Mouse (Mus musculus) 416B (cell line): Measurements from ENCODE around the gene Slc35e1.

Source experiments
- DNase-seq: peaks from one replicate; pipeline ENCODE4 v3.0.0; 2011; ENCODE audit warnings: low read depth

Slc35e1 gene

DNA sequence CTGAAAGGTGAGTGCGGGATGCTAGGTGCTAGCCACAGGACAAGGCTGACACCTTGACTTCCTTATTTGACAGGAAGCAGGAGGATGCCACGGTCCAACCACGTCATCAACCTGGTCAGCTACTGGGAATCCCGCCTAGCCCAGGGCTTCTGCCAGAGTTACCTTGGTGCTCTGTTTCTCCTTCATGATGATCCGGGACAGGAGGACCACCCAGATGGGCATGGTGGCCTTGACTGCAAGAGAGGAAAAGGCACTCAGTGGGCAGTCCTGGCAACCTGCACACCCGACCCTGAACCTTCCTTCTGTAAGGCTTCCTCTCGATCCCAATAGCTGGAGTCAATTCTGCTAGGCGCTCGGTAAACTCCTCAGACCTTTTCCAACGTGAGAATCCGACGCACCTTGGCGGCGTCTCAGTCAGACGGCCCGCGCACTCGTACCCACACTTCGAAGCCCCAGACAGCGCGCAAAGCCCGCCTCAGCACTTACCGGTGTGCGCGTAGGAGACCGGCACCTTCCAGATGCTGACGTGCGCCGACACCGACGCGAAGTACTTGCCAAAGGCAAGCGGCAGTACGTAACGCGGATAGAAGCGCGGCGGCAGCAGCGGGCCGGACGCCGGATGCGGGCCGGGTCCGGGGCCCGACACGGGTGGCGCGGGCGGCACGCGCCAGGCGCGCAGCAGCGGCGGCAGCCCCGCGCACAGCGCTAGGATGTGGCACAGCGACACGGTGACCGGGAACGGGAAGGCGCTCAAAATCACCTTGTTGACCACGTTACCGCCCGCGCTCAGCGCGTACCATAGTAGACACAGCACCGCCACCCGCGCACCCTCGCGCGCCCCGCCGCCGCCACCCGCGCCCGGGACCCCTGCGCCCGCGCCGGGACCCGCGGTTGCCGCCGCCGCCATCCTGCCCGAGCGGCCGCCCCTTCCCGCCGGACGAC is at the start of gene Slc35e1:
Gene Slc35e1, minus strand, starts transcription at position 935 of the 942 bp plus-strand sequence.
- peak; percentile 44 for DNase-seq

GRCm38 (mm10) chr8:72539234-72539633 is 46.8 kb upstream of the Slc35e1 start:
- peak; percentile 77 for DNase-seq

- no peak for DNase-seq
These were observed 42.5 kb upstream of the Slc35e1 start for GRCm38 (mm10) chr8:72534888-72535287.

DNA sequence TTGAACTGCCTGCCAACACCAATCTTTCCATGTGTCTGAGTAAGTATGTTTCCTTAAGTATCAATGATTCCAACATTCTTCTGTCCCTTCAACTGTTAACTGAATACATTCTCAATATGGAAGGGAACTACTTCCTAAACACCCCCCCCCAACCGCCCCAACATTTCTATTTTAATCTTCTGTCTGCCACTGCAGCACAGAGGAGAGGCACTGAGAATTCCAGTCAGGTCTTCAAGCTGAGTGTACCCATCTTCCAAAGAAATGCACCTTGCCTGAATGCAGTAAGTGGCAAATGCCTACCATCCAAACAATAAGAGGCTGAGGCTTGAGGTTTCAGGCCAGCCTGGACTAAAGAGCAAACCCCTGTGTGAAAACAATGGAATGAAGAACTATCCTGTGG is 39.7 kb upstream of the Slc35e1 start:
- no peak for DNase-seq

DNA sequence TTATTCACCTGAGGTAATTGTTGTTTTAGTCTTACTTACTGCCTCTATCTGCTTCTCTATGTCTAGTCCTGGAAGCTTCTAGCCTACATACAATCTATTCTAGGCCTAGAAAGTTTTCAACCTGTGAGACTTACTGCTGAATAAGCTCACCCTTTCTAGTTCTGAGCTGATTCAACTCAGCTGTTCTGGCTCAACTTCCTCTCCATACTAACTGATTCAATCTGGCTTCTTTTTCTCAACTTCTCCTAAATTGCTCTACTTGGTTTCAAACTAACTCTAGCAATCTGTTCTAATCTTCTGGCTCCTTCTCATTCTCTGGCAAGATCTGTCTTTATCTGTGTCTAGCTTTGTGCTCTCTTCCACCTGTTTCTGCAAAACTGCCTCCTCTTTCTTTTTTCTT is 29.5 kb upstream of the Slc35e1 start:
- DNase-seq, result peak; percentile 52

GRCm38 (mm10) chr8:72517421-72517988 is 25.1 kb upstream of the Slc35e1 start:
- no peak for DNase-seq

DNA sequence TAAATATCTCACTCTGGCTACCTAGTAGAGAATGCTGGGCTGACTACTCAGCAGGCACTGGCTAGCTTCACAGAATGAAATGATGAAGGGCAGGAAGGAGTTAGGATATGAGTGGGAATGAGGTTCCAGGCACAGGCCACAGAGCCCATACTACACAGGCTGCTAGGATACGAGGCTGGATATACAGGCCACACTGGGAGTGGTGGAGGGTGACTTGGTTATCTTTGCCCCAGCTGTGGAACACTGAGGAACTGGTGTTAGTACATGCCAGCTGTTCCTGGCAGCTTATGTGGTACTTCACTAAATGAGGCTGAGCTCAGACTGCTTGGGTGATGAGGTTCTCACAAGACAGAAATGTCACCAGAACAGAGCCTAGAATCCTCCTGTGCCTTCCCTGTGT is 20.7 kb upstream of the Slc35e1 start:
- DNase-seq, result no peak

DNA sequence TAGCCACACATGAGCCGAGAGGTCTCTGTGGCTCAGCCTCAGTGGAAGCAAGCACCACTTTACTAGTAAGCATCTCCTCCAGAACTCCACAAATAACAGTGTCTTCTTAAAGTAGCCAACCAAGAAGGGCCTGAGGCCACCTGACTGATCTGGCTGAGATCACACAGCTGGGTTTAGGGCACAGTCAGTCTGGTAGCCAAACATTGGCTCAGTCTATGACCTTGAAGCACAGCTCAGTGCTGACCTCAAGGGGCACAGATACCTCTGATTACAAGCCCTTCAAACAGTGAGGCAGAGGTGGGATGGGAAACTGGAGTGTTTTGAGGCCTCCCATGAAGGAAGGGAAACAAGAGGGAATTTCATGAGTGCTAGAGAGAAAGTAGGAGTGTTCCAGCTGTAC is 20.2 kb upstream of the Slc35e1 start:
- no peak for DNase-seq

DNA sequence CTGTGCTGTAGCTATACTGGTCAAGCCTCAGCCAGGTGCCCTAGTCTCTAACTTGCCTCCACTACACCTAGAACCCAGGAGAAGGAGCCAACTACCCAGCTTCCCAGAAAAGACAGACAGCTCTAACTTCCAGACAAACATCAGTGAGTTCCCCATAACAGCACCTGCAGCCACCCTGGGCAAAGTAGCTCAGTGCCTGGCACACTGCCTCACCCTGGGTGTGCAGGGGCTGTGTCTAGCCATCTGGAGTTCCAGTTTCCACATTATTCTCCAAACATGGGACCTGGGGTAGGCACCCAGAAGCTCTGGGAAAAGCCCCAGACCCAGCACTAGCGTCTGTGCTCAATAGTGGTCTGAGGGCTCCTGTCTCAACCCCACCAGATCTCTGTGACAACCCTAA is 15.1 kb upstream of the Slc35e1 start:
- DNase-seq, result no peak

DNA sequence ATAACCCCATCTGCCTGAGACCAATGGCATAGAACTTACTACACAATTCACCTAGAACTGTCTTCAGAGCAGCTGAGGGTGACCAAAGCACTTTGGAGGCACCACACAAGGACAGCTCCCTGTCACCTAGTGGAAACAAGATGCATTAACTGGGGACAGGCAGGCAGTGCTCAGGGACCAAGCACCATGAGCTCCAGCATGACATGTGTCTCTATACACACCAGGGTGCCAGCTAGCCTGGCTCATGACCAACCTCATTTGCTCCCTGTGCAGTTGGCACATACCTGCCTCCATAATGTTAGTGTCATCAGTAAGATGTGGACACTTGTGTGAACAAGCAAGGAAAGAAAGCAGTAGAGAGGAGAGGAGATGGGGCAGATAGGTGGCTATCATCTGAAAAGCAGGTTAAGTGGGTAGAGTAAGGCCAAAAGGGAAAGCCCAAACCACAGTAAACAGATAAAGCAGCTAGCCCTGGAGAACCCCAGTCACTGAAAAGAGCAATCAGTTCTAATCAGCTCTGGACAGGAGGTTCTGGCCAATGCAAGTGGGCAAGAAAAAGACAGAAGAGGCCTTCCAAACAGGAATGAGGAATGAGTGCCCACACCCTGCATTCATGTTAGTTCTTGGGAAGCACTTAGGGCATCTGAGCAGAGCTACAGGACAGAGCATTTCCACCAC is 12.4 kb upstream of the Slc35e1 start:
- DNase-seq, result peak; percentile 23

- DNase-seq, result no peak
These were observed 11.7 kb upstream of the Slc35e1 start for GRCm38 (mm10) chr8:72504137-72504536.

- no peak for DNase-seq
These were observed 8.1 kb upstream of the Slc35e1 start for GRCm38 (mm10) chr8:72500521-72500931.

DNA sequence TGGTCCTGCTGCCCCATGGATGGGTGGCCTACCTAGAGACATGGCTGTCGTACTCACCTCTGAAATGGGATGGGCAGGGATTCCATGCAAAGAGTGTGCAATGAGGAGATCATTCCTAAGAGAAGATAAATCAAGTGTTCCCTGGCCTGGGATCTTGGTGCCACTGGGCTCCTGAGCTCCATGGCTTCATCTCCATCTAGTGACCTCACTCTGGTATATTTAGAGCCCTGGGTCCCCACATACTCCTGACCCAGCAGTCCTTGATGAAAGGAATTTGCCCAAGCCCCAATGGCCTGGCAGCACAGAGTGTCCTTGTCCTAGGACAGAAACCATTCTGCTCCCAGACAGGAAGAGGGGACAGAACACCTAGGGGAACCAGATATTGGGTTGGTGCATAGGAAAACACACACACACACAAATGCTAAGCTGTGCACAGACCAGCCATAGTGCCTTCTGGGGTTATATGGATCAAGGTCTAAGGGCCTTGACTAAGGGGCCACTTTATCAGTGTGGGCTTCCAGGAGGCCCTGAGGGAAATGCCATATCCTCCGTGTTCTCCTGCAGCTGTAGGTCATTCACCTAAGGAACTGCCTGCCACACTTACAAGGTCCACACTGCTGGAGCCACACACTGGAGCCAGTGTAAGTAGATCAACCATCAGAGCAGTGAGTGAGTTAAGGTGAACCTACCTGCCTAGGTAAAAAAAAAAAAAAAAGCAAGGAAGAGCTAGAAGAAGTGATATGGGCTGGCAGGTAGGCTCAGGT is 7.3 kb upstream of the Slc35e1 start:
- DNase-seq, result no peak

- DNase-seq, result no peak
These were observed 6.1 kb upstream of the Slc35e1 start for GRCm38 (mm10) chr8:72498527-72498926.

GRCm38 (mm10) chr8:72497911-72498310 is 5.5 kb upstream of the Slc35e1 start:
- no peak for DNase-seq

- DNase-seq, result no peak
These were observed 3.8 kb upstream of the Slc35e1 start for GRCm38 (mm10) chr8:72496217-72496616.

DNA sequence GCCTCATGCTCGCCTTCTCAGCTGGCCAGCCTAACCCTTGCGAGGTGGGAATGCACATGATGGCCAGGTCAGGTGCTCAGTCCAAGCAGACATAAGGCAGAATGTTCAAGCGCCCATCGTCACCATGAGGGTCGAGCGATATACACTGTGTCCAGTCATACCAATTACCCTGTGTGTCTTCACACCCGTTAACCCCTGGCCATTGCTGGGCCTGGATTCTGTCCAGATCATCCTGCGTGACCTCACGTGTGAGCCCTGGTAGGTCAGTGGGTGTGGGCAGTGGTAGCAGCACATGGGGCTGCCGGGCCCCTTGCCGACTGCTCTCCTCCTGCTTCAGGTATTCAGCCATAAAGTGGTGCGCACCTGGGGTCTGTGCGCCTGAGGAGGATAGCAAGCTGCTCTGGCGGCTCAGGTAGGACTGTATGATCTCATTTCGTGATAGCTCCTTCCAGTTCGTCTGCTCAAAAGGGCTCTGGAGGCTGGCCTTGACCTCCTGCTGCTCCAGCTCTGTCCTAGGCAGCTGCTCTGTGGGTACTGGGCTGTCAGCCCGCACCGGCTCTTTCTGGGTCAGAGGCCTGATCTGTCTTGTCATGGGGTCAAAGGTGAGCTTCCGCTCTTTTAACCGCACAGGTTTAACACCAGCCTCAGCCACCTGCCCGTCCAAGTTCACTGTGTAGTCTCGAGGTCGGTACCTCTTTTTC is 3.1 kb upstream of the Slc35e1 start:
- DNase-seq, result no peak

DNA sequence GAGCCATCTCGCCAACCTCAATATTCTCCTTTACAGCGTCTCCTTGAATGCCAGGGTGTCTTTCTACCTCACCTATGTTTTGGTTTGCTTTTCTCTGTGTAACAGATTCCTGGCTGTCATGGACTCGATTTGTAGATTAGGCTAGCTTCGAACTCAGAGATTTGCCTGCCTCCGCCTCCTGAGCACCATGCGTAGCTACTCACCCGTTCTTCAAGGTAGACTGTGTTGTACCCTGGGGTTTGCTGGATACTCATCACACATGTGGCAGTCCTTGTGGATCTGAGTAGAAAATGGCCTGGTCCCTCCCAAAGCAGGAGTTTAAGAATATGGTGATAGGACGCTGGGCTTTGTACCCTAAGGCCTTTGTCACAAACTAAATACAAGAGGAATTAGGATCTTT is 967 bp upstream of the Slc35e1 start:
- no peak for DNase-seq

DNA sequence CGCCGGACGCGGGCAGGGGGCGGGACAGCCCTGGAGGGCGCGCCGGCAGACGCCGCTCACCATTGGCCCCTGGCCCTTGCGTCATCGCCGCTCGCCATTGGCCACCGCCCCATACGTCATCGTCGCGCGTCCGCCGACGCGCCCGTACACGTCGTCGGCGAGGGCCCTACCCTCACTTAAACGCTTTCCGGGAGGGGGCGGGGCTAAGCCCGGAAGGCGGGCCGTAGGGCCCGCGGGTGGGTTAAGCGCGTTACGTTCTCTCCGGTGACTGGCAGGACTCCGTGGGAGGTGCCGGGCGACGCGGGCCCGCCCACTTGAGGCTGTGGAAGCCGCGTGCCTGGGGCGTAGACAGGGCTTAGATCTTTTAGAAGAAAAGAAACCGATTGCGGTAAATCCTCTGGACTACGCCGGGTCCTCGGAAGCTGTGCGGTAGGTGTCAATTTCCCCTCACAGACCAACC is 238 bp upstream of the Slc35e1 start:
- DNase-seq, result peak; percentile 99

DNA sequence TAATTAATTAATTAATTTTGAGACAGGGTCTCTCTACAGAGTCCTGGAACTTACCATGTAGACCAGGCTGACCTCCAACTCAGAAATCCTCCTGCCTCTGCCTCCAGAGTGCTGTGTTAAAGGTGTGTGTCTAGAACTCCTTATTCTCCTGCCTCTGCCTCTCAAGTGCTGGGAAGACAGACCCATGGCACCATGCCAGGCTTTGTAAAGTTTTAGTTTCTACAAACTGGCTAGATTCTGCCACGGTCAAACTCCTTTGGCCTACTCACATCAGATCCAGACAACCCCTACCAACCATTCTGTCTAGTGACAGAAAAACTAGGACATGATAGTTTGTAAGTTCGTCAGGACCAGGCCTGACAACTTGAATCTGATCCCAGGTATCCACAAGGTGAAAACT is 1.4 kb downstream of the Slc35e1 start:
- no peak for DNase-seq

- peak; percentile 48 for DNase-seq
These were observed 5.4 kb downstream of the Slc35e1 start for GRCm38 (mm10) chr8:72487014-72487413.
